Mouse (Mus musculus) hindbrain, embryonic 11.5 days (tissue): ENCODE measurements around the gene Gm28576. TPM values are rescaled to one million over a fixed set of nuclear protein-coding genes. Genes with fewer than 3 reads are reported as not detected.
"Not testable (repeated sequence)": the region's sequence is repeated elsewhere in the genome, so short reads cannot be mapped to it uniquely, and the experiment has no call there.

Experiments
- ATAC-seq: fragments of 200-750 bp; cut with Nextera tagmentation; 2 replicates; pipeline ENCODE4 v1.8.0; 2017; ENCODE audit warnings: mild to moderate bottlenecking, moderate TSS enrichment, moderate library complexity; ENCODE audit not compliant: low FRiP score
- DNase-seq: peaks from one replicate; pipeline ENCODE4 v3.0.0-alpha.2; 2015; ENCODE audit warnings: low spot score
- H3K27ac ChIP-seq: fragments of 300-500 bp; sonication (generic); 2 replicates; pipeline ENCODE4 v1.5.1; 2014; ENCODE audit warnings: mild to moderate bottlenecking, low read depth, low read length
- H3K27me3 ChIP-seq: fragments of 300-500 bp; sonication (generic); 2 replicates; pipeline ENCODE4 v1.6.1; 2014; ENCODE audit warnings: mild to moderate bottlenecking, low read length, moderate library complexity, mixed read lengths; ENCODE audit not compliant: control insufficient read depth, insufficient read depth
- H3K36me3 ChIP-seq: fragments of 300-500 bp; sonication (generic); 2 replicates; pipeline ENCODE4 v1.6.1; 2014; ENCODE audit warnings: mild to moderate bottlenecking, low read length, moderate library complexity, mixed read lengths; ENCODE audit not compliant: control insufficient read depth, insufficient read depth
- H3K4me1 ChIP-seq: fragments of 300-500 bp; sonication (generic); replicated peaks from 2 replicates; pipeline ENCODE4 v1.6.1; 2014; ENCODE audit warnings: low read length, mixed read lengths; ENCODE audit not compliant: control insufficient read depth, insufficient read depth
- H3K4me2 ChIP-seq: fragments of 300-500 bp; sonication (generic); replicated peaks from 2 replicates; pipeline ENCODE4 v1.6.1; 2014; ENCODE audit warnings: mild to moderate bottlenecking, low read depth, low read length
- H3K4me3 ChIP-seq: fragments of 300-500 bp; sonication (generic); 2 replicates; pipeline ENCODE4 v1.5.1; 2014; ENCODE audit warnings: low read depth, low read length
- H3K9ac ChIP-seq: fragments of 300-500 bp; sonication (generic); 2 replicates; pipeline ENCODE4 v1.6.1; 2014; ENCODE audit warnings: low read depth, low read length
- H3K9me3 ChIP-seq: fragments of 300-500 bp; sonication (generic); 2 replicates; pipeline ENCODE4 v1.6.1; 2016; ENCODE audit warnings: low read length; ENCODE audit not compliant: control insufficient read depth
- WGBS: fragments of 180-500 bp; shearing (Covaris S2); extraction: QIAGEN DNeasy Blood & Tissue Kit; methylation state at CpG from one replicate; pipeline ENCODE4 v1.1.7; 2014; 5-methylcytosine and 5-hydroxymethylcytosine counted together
- polyA plus RNA-seq: library from polyadenylated mRNA; unstranded; fragments of >200 nt; fragmentation: Nextera tagmentation; extraction: Ambion mirVana; gene quantifications from 2 replicates; pipeline ENCODE4 v1.2.1, GENCODE M21; 2014

Gm28576 gene
- not detected in 2 replicates for polyA plus RNA-seq

DNA sequence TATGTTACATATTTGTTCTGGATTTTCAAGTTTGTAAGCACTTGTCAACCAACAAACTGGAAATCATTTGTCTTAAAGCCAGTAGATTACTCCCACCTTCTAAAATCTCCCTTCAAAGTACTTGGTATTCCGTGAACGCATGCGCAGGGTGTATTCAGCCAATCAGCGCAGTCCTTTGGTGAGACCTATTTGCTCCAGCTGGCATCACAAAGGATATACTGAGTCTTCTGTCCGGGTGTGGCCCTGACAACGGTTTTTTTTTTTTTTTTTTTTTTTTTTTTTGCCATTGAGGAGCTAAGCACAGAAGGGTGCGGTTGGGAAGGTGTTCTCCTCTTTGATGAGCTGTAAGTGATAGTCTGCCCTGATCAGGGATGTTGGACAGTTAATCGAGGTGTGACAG lies at the start of gene Gm28576:
Gm28576 (plus strand) TSS at position 301 of the 400 bp plus-strand sequence.
- ATAC-seq, H3K9ac ChIP-seq, H3K9me3 ChIP-seq, DNase-seq, H3K4me1 ChIP-seq, H3K27me3 ChIP-seq, H3K4me3 ChIP-seq, H3K27ac ChIP-seq, H3K36me3 ChIP-seq, H3K4me2 ChIP-seq: not testable (repeated sequence)
- WGBS, result no CpG with 5 or more reads among the region's 8 CpGs

Other genes with a start within 250 kb of the Gm28576 start
- gene Gm20826, start 84.5 kb upstream of the Gm28576 start, polyA plus RNA-seq, result 0.03 TPM in 1 of 2 replicates, not detected in the other